Mouse (Mus musculus): ENCODE results near the gene Snrnp200.

DNA sequence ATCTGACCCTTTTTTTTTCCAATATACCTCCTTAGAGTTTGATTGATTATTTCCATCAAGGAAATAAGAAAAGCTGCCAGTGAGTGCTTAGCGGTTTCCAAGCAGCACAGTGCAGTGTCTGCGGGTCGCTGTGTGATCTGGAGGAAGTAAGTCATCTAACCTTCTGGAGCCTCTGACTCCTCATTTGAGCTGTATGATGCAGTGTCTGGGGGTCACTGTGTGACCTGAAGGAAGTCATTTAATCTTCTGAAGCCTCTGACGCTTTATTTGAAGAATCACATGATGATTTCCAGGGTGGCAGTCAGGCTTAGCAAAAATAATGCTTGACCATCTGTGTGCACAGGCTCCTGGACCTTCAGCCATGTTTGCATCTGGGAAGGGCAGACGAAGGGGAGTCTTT lies 44.6 kb downstream of the Snrnp200 start:
- TF ChIP-seq CTCF (IDR thresholded peaks at IDR 0.05; ENCODE audit: borderline replicate concordance, extremely low read depth, insufficient read depth, insufficient read length) (no peak), POLR2A (IDR thresholded peaks at IDR 0.05; ENCODE audit: borderline replicate concordance, extremely low read depth, insufficient read depth, insufficient read length, poor library complexity, severe bottlenecking) (no peak)

Measured in brain, embryonic 14.5 days (tissue).